In genomic region chr10:84967645-84968044, GRCm38 (mm10) we compare ENCODE assay signal across 9 mouse cellular contexts. TPM values are rescaled to one million over a fixed set of nuclear protein-coding genes. Genes with fewer than 3 reads are reported as not detected.
DNase-seq lines count a peak whose midpoint lies in the region; ATAC-seq lines count a peak whose summit lies in the region.
"Had no signal": no experiment of that assay in that cellular context is flagged by ENCODE, and none has a peak within 500 bp of the region (broad histone marks: within the 10 kb centered on the region; RNA-seq: fewer than 3 reads in every experiment).

No protein-coding gene starts in this region.

- no peaks in the 10 kb centered on the region for H3K9me3 ChIP-seq in heart, embryonic 15.5 days (replicated peaks)
- H3K9me3 ChIP-seq in neural tube, embryonic 15.5 days (replicated peaks) = no peaks in the 10 kb centered on the region

- DNase-seq in gastrocnemius, postnatal 25 days = peak; percentile 40
- DNase-seq in gastrocnemius, adult 18-20 months (ENCODE audit: low spot score) = no peak
- DNase-seq in kidney, postnatal 10 days = peak; percentile 52
- no peak for DNase-seq in thymus, postnatal 25 days
- DNase-seq in cerebellum, postnatal 14 days = no peak
- no peak for DNase-seq in cerebellum, adult 18-20 months
- DNase-seq: liver, postnatal 0 days had no signal

- H3K27me3 ChIP-seq in heart, embryonic 15.5 days = no peaks in the 10 kb centered on the region
- H3K27me3 ChIP-seq in neural tube, embryonic 15.5 days (replicated peaks) = no peaks in the 10 kb centered on the region

- peak overlapping the region; percentile 96 for H3K27ac ChIP-seq in heart, embryonic 15.5 days
- peak overlapping the region; percentile 54; the same call in 1 of the 2 replicates for H3K27ac ChIP-seq in neural tube, embryonic 15.5 days (replicated peaks)

- 22% methylated on average over 6 of the region's 6 CpGs for WGBS in heart, embryonic 15.5 days
- WGBS in neural tube, embryonic 15.5 days = 16% methylated on average over 6 of the region's 6 CpGs

- peak; percentile 62 for ATAC-seq in heart, embryonic 15.5 days (replicated peaks; ENCODE audit: insufficient number of reproducible peaks, insufficient read depth, low FRiP score, low read depth)
- 0 out of 2 replicates have a peak, but pooled peaks have one; percentile 53 for ATAC-seq in neural tube, embryonic 15.5 days (ENCODE audit: low FRiP score)
- ATAC-seq: liver, postnatal 0 days had no signal

- no peak overlapping the region for H3K9ac ChIP-seq in heart, embryonic 15.5 days
- no peak overlapping the region for H3K9ac ChIP-seq in neural tube, embryonic 15.5 days (replicated peaks)
- H3K9ac ChIP-seq: liver, postnatal 0 days had no signal

- peaks cover 33% of the 10 kb centered on the region for H3K4me1 ChIP-seq in heart, embryonic 15.5 days (replicated peaks)
- peaks cover 25% of the 10 kb centered on the region for H3K4me1 ChIP-seq in neural tube, embryonic 15.5 days

- H3K36me3 ChIP-seq in heart, embryonic 15.5 days = peaks cover 12% of the 10 kb centered on the region
- peaks cover 30% of the 10 kb centered on the region for H3K36me3 ChIP-seq in neural tube, embryonic 15.5 days

- no peak overlapping the region for H3K4me3 ChIP-seq in heart, embryonic 15.5 days
- H3K4me3 ChIP-seq in neural tube, embryonic 15.5 days (replicated peaks) = no peak overlapping the region

- peak overlapping the region; percentile 22; the same call in 1 of the 2 replicates for H3K4me2 ChIP-seq in heart, embryonic 15.5 days
- H3K4me2 ChIP-seq in neural tube, embryonic 15.5 days = no peak overlapping the region

RNA-seq across cellular contexts. Expression of gene Ric8b, which starts 50.2 kb away (rescaled TPM):
- total RNA-seq in gastrocnemius, postnatal 25 days (2021) = 10 to 100 TPM; 28.6 to 36.4 TPM
- total RNA-seq in gastrocnemius, adult 18-20 months (2021) = 10 to 100 TPM; 44.8 to 46.4 TPM
- polyA plus RNA-seq in heart, embryonic 15.5 days (2015; fragmentation: Nextera tagmentation; extraction: Ambion mirVana) = 13.6 and 16.1 TPM in 2 replicates
- polyA plus RNA-seq in neural tube, embryonic 15.5 days (2015; fragmentation: Nextera tagmentation; extraction: Ambion mirVana) = 42.9 and 44.0 TPM in 2 replicates

Comparison
In these comparisons a context has a peak if more than half of its experiments do, and no peak if none do; other contexts are left out.
1. DNase-seq: peak in gastrocnemius, postnatal 25 days (single experiment) and kidney, postnatal 10 days (single experiment); none in gastrocnemius, adult 18-20 months (single experiment), thymus, postnatal 25 days (single experiment), cerebellum, postnatal 14 days (0 of 2) and cerebellum, adult 18-20 months (0 of 2).